Mouse (Mus musculus): ENCODE results near the gene Fam89a.

- no peak for TF ChIP-seq POLR2A (IDR thresholded peaks at IDR 0.05; ENCODE audit: low read depth, low read length)
- TF ChIP-seq CTCF (IDR thresholded peaks at IDR 0.05; ENCODE audit: extremely low read depth, insufficient read length, insufficient replicate concordance, low read depth, low read length) = no peak
Measured at GRCm38 (mm10) chr8:124793172-124793651, 41.6 kb upstream of the Fam89a start.
